Mouse (Mus musculus) mature B cell (primary cell): ENCODE data around the gene Olfr698.
"Not testable (repeated sequence)": the region's sequence is repeated elsewhere in the genome, so short reads cannot be mapped to it uniquely, and the experiment has no call there.

ENCODE experiments used
- in situ Hi-C: fragments of 300-500 bp; cut with MboI; formaldehyde crosslinking; loops from 2 replicates; pipeline ENCODE4 v1.14.3; 2019

Gene Olfr698

GRCm38 (mm10) chr7:106755297-106755696 is at the start of gene Olfr698:
TSS of gene Olfr698 (minus strand) at chr7:106755397.
- in situ Hi-C loops = no loop called here

GRCm38 (mm10) chr7:106793098-106793497 is 37.9 kb upstream of the Olfr698 start, which contains the start of gene Olfr699:
TSS of gene Olfr699 (minus strand) at chr7:106793198.
- in situ Hi-C loops = no loop called here

GRCm38 (mm10) chr7:106788330-106788729 is 33.1 kb upstream of the Olfr698 start:
- in situ Hi-C loops = no loop called here

GRCm38 (mm10) chr7:106761008-106761407 is 5.8 kb upstream of the Olfr698 start:
- in situ Hi-C loops = not testable (repeated sequence)

- in situ Hi-C loops = no loop called here
Measured at GRCm38 (mm10) chr7:106758800-106759199, 3.6 kb upstream of the Olfr698 start.

GRCm38 (mm10) chr7:106745811-106746210 is 9.4 kb downstream of the Olfr698 start:
- in situ Hi-C loops = no loop called here

DNA sequence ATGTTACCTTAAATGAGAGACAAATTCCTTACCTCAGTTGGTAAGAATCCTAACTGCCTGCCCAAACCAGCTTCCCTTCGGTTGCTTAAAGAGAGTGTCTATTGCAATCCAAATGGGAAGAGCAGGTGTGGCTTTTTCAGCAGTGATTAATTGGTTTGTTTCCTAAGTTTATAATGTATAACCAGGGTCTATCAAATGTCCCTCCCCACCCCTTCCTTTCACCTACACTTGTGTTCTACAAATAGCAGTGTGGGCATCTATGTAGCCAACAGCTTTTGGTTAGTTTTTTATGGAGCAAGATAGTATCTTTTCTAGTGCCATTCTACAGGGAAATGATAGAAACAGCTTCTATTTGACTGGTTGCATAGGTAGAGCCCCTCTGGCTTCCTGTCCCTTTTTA is 12.9 kb downstream of the Olfr698 start, which contains the start of gene Olfr697:
Gene Olfr697, minus strand, starts transcription at position 101 of the 400 bp plus-strand sequence.
- in situ Hi-C loops = no loop called here

- in situ Hi-C loops = no loop called here
Measured at GRCm38 (mm10) chr7:106737028-106737427, 18.2 kb downstream of the Olfr698 start.

DNA sequence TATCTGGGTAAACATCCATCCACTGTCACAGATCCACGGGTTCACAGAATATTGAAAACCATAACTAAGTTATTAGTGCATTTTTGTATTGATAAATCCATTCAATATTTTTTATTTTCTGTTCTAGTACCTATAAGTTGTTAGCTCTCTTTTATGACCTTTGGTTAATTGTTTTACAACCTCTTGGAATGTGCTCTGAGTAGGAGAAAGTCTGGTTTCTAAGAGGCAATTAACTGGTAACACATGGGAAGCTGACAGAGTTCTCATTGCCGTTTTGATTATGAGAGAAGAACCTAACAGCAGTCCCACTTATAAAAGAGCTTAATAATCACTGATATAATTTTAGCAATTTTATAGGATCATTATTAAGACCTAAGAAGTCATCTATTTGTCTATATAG is 21.5 kb downstream of the Olfr698 start:
- in situ Hi-C loops = no loop called here

GRCm38 (mm10) chr7:106725654-106726053 is 29.5 kb downstream of the Olfr698 start:
- in situ Hi-C loops = not testable (repeated sequence)

- in situ Hi-C loops = no loop called here
Measured at GRCm38 (mm10) chr7:106716296-106716695, 38.9 kb downstream of the Olfr698 start, which contains the start of gene Olfr695. TSS of gene Olfr695 (minus strand) at chr7:106716396.

GRCm38 (mm10) chr7:106711463-106711862 is 43.7 kb downstream of the Olfr698 start:
- in situ Hi-C loops = no loop called here

- in situ Hi-C loops = not testable (repeated sequence)
Measured at GRCm38 (mm10) chr7:106707705-106708104, 47.5 kb downstream of the Olfr698 start.
